Mouse (Mus musculus) kidney, adult 2 months (tissue): ENCODE data around the gene Tshz2.

Experiments
- CTCF ChIP-seq: fragments of 200-500 bp; conservative IDR thresholded peaks from 2 replicates; pipeline ENCODE4 v1.5.1; 2011; ENCODE audit warnings: low read depth, mild to moderate bottlenecking, control low read depth, low read length, moderate library complexity, mixed read lengths; ENCODE audit not compliant: insufficient read depth, insufficient read length
- POLR2A ChIP-seq: fragments of 200-500 bp; IDR thresholded peaks from one replicate; pipeline ENCODE4 v1.6.1; 2011; ENCODE audit warnings: low read depth, low read length, control low read depth

GRCm38 (mm10) chr2:169593742-169594141, 39.1 kb upstream of the Tshz2 start:
- no peak for TF ChIP-seq POLR2A
- TF ChIP-seq CTCF, result no peak
